Mouse (Mus musculus) heart, embryonic 14.5 days (tissue): ENCODE results near the gene Omp. TPM values are rescaled to one million over a fixed set of nuclear protein-coding genes. Genes with fewer than 3 reads are reported as not detected.

Experiments used
- ATAC-seq: fragments of 200-750 bp; cut with Nextera tagmentation; 2 replicates; pipeline ENCODE4 v1.8.0; 2017; ENCODE audit warnings: low read depth, moderate TSS enrichment; ENCODE audit not compliant: insufficient number of reproducible peaks, insufficient read depth, low FRiP score
- H3K27ac ChIP-seq, 2 experiments: fragments of 200-500 bp in 1 of 2; fragments of 300-500 bp in 1 of 2; sonication (generic) in 1 of 2; replicated peaks in 1 of 2; 2 replicates each; pipeline ENCODE4 v1.5.1; 2012 to 2014; ENCODE audit warnings: low read depth in 2 of 2, low read length in 2 of 2, control low read depth in 1 of 2, mild to moderate bottlenecking in 1 of 2, mixed read lengths in 1 of 2; ENCODE audit not compliant: control insufficient read depth in 1 of 2, insufficient read depth in 1 of 2
- H3K27me3 ChIP-seq: fragments of 300-500 bp; sonication (generic); 2 replicates; pipeline ENCODE4 v1.6.1; 2014; ENCODE audit warnings: mild to moderate bottlenecking, low read length, control low read depth; ENCODE audit not compliant: control insufficient read depth, insufficient read depth
- H3K36me3 ChIP-seq: fragments of 300-500 bp; sonication (generic); 2 replicates; pipeline ENCODE4 v1.6.1; 2014; ENCODE audit warnings: mild to moderate bottlenecking, control low read depth, low read length, mixed read lengths; ENCODE audit not compliant: control insufficient read depth, insufficient read depth
- H3K4me1 ChIP-seq, 2 experiments: fragments of 200-500 bp in 1 of 2; fragments of 300-500 bp in 1 of 2; sonication (generic) in 1 of 2; 2 replicates each; pipeline ENCODE4 v1.6.1; 2012 to 2014; ENCODE audit warnings: low read length in 2 of 2, control low read depth in 1 of 2, mixed read lengths in 1 of 2; ENCODE audit not compliant: control insufficient read depth in 2 of 2, insufficient read depth in 2 of 2
- H3K4me2 ChIP-seq: fragments of 300-500 bp; sonication (generic); 2 replicates; pipeline ENCODE4 v1.6.1; 2014; ENCODE audit warnings: mild to moderate bottlenecking, low read length
- H3K4me3 ChIP-seq, 2 experiments: fragments of 200-500 bp in 1 of 2; fragments of 300-500 bp in 1 of 2; sonication (generic) in 1 of 2; 2 replicates each; pipeline ENCODE4 v1.5.1; 2012 to 2014; ENCODE audit warnings: low read length in 2 of 2, mild to moderate bottlenecking in 2 of 2, control low read depth in 1 of 2, low read depth in 1 of 2, moderate library complexity in 1 of 2; ENCODE audit not compliant: control insufficient read depth in 1 of 2, insufficient read depth in 1 of 2
- H3K9ac ChIP-seq: fragments of 300-500 bp; sonication (generic); 2 replicates; pipeline ENCODE4 v1.6.1; 2014; ENCODE audit warnings: mild to moderate bottlenecking, low read length
- H3K9me3 ChIP-seq: fragments of 300-500 bp; sonication (generic); 2 replicates; pipeline ENCODE4 v1.6.1; 2016; ENCODE audit warnings: low read length, control low read depth; ENCODE audit not compliant: control insufficient read depth
- WGBS: fragments of 180-500 bp; shearing (Covaris S2); extraction: QIAGEN DNeasy Blood & Tissue Kit; methylation state at CpG from one replicate; pipeline ENCODE4 v1.1.7; 2014; 5-methylcytosine and 5-hydroxymethylcytosine counted together
- polyA plus RNA-seq: library from polyadenylated mRNA; unstranded; fragments of >200 nt; fragmentation: Nextera tagmentation; extraction: Ambion mirVana; gene quantifications from 2 replicates; pipeline ENCODE4 v1.2.1, GENCODE M21; 2014

Gene Omp
- 0.09 TPM in 2 replicates for polyA plus RNA-seq

GRCm38 (mm10) chr7:98145402-98145801 is at the start of gene Omp:
Gene Omp (minus strand): TSS chr7:98145502.
- no peak for ATAC-seq
- no peak within 1 kb of the TSS for H3K9ac ChIP-seq
- no peak within 1 kb of the TSS for H3K4me3 ChIP-seq
- no peaks in the 10 kb centered on the region for H3K36me3 ChIP-seq
- H3K9me3 ChIP-seq = no peaks in the 10 kb centered on the region
- no peak within 1 kb of the TSS for H3K27ac ChIP-seq
- no peaks in the 10 kb centered on the region for H3K27me3 ChIP-seq
- peaks cover 15 to 23% of the 10 kb centered on the region in 2 experiments for H3K4me1 ChIP-seq
- H3K4me2 ChIP-seq = no peak within 1 kb of the TSS
- whole genome bisulfite sequencing = 75% methylated on average over 5 of the region's 5 CpGs

GRCm38 (mm10) chr7:98194026-98194792 is 48.9 kb upstream of the Omp start:
- H3K9ac ChIP-seq = 0 out of 2 replicates have a peak overlapping the region, but pooled peaks have one; percentile 16
- ATAC-seq = no peak

GRCm38 (mm10) chr7:98193515-98194025 is 48.3 kb upstream of the Omp start:
- peaks cover 39% of the 10 kb centered on the region for H3K27me3 ChIP-seq
- no peak overlapping the region for H3K9ac ChIP-seq
- H3K4me1 ChIP-seq = peaks cover 7 to 13% of the 10 kb centered on the region in 2 experiments; a peak in 3 of 4 replicates
- 7% methylated on average over 36 of the region's 36 CpGs for WGBS
- H3K36me3 ChIP-seq = no peaks in the 10 kb centered on the region
- peak overlapping the region; percentile 77 for H3K4me2 ChIP-seq
- H3K4me3 ChIP-seq = peak overlapping the region; percentile 23 to 41
- no peaks in the 10 kb centered on the region for H3K9me3 ChIP-seq
- no peak for ATAC-seq
- H3K27ac ChIP-seq = no peak overlapping the region

More at GRCm38 (mm10) chr7:98194026-98194792, 48.9 kb upstream of the Omp start:
- H3K36me3 ChIP-seq = no peaks in the 10 kb centered on the region
- peak overlapping the region; percentile 23 to 41 for H3K4me3 ChIP-seq
- peaks cover 7 to 13% of the 10 kb centered on the region in 2 experiments; a peak in 3 of 4 replicates for H3K4me1 ChIP-seq
- peak overlapping the region; percentile 77 for H3K4me2 ChIP-seq
- peaks cover 39% of the 10 kb centered on the region for H3K27me3 ChIP-seq
- H3K27ac ChIP-seq = no peak overlapping the region
- WGBS = 1% methylated on average over 60 of the region's 61 CpGs
- no peaks in the 10 kb centered on the region for H3K9me3 ChIP-seq

GRCm38 (mm10) chr7:98191571-98192250 is 46.4 kb upstream of the Omp start:
- H3K27me3 ChIP-seq = peaks cover 39% of the 10 kb centered on the region
- 58% methylated on average over 17 of the region's 17 CpGs for WGBS

GRCm38 (mm10) chr7:98190578-98190977 is 45.3 kb upstream of the Omp start:
- H3K9ac ChIP-seq = no peak overlapping the region
- H3K27ac ChIP-seq = no peak overlapping the region
- no peak overlapping the region for H3K4me3 ChIP-seq
- ATAC-seq = no peak
- 65% methylated on average over 1 of the region's 1 CpGs for WGBS
- H3K36me3 ChIP-seq = no peaks in the 10 kb centered on the region
- H3K9me3 ChIP-seq = no peaks in the 10 kb centered on the region
- H3K4me1 ChIP-seq = peaks cover 7 to 13% of the 10 kb centered on the region in 2 experiments; a peak in 3 of 4 replicates
- H3K27me3 ChIP-seq = peaks cover 37% of the 10 kb centered on the region
- no peak overlapping the region for H3K4me2 ChIP-seq

More at GRCm38 (mm10) chr7:98191571-98192250, 46.4 kb upstream of the Omp start:
- Histone ChIP-seq H3K9ac (no peak overlapping the region), H3K4me2 (no peak overlapping the region), H3K4me3 (no peak overlapping the region), H3K27ac (no peak overlapping the region), H3K9me3 (no peaks in the 10 kb centered on the region), H3K36me3 (no peaks in the 10 kb centered on the region), H3K4me1 (peaks cover 7 to 13% of the 10 kb centered on the region in 2 experiments; a peak in 3 of 4 replicates)
- no peak for ATAC-seq

- no peak for ATAC-seq
- 36% methylated on average over 3 of the region's 3 CpGs for WGBS
- peaks cover 7 to 13% of the 10 kb centered on the region in 2 experiments; a peak in 3 of 4 replicates for H3K4me1 ChIP-seq
Measured at GRCm38 (mm10) chr7:98189745-98190144, 44.4 kb upstream of the Omp start.

GRCm38 (mm10) chr7:98188680-98189079 is 43.4 kb upstream of the Omp start:
- Histone ChIP-seq H3K36me3 (no peaks in the 10 kb centered on the region), H3K4me3 (no peak overlapping the region), H3K4me1 (peaks cover 3 to 4% of the 10 kb centered on the region in 2 experiments; a peak in 3 of 4 replicates), H3K9ac (no peak overlapping the region), H3K9me3 (no peaks in the 10 kb centered on the region), H3K4me2 (no peak overlapping the region), H3K27me3 (peaks cover 18% of the 10 kb centered on the region), H3K27ac (no peak overlapping the region)
- no peak for ATAC-seq
- 80% methylated on average over 2 of the region's 2 CpGs for WGBS

More at GRCm38 (mm10) chr7:98189745-98190144, 44.4 kb upstream of the Omp start:
- Histone ChIP-seq H3K4me3 (no peak overlapping the region), H3K27me3 (peaks cover 29% of the 10 kb centered on the region), H3K9ac (no peak overlapping the region), H3K27ac (no peak overlapping the region), H3K9me3 (no peaks in the 10 kb centered on the region), H3K36me3 (no peaks in the 10 kb centered on the region), H3K4me2 (no peak overlapping the region)
